Mouse (Mus musculus) ES-Bruce4 (cell line): ENCODE measurements around the gene Aunip. TPM values are rescaled to one million over a fixed set of nuclear protein-coding genes. Genes with fewer than 3 reads are reported as not detected.

Experiments
- H3K27ac ChIP-seq: 2 replicates; pipeline ENCODE4 v1.5.1; 2012; ENCODE audit warnings: low read length, inconsistent platforms; ENCODE audit not compliant: insufficient read depth
- H3K27me3 ChIP-seq: 2 replicates; pipeline ENCODE4 v1.6.1; 2012; ENCODE audit warnings: mild to moderate bottlenecking, low read length, inconsistent platforms; ENCODE audit not compliant: control insufficient read depth, poor library complexity, insufficient read depth, severe bottlenecking
- H3K36me3 ChIP-seq: 2 replicates; pipeline ENCODE4 v1.6.1; 2012; ENCODE audit warnings: inconsistent platforms, mild to moderate bottlenecking, low read length, moderate library complexity; ENCODE audit not compliant: control insufficient read depth, poor library complexity, insufficient read depth, severe bottlenecking
- H3K4me1 ChIP-seq: one replicate; pipeline ENCODE4 v1.8.1; 2011; ENCODE audit warnings: low read length; ENCODE audit not compliant: control insufficient read depth, insufficient read depth
- H3K4me3 ChIP-seq: 2 replicates; pipeline ENCODE4 v1.5.1; 2011; ENCODE audit warnings: low read depth, mild to moderate bottlenecking, low read length
- H3K9ac ChIP-seq: 2 replicates; pipeline ENCODE4 v1.6.1; 2012; ENCODE audit warnings: low read depth, mild to moderate bottlenecking, inconsistent platforms; ENCODE audit not compliant: poor library complexity, severe bottlenecking
- H3K9me3 ChIP-seq: replicated peaks from 2 replicates; pipeline ENCODE4 v1.6.1; 2012; ENCODE audit warnings: mild to moderate bottlenecking, low read length, inconsistent platforms; ENCODE audit not compliant: control insufficient read depth, poor library complexity, insufficient read depth, severe bottlenecking
- CTCF ChIP-seq: IDR thresholded peaks from one replicate; pipeline ENCODE4 v1.8.1; 2011; ENCODE audit warnings: low read depth, low read length
- EP300 ChIP-seq: IDR thresholded peaks from 2 replicates; pipeline ENCODE4 v1.6.1; 2011; ENCODE audit warnings: low read depth, low read length; ENCODE audit not compliant: insufficient read depth
- POLR2A ChIP-seq: IDR thresholded peaks from one replicate; pipeline ENCODE4 v1.8.1; 2011; ENCODE audit warnings: low read length; ENCODE audit not compliant: insufficient read depth
- polyA plus RNA-seq: library from polyadenylated mRNA; stranded (reverse); fragments of >200 nt; gene quantifications from 2 replicates; pipeline ENCODE4 v1.2.4, GENCODE M21; 2011; ENCODE audit warnings: low read depth; ENCODE audit not compliant: missing spikeins, insufficient read depth, insufficient read length

Aunip gene
- polyA plus RNA-seq, 1 experiment: 38.3 TPM

DNA sequence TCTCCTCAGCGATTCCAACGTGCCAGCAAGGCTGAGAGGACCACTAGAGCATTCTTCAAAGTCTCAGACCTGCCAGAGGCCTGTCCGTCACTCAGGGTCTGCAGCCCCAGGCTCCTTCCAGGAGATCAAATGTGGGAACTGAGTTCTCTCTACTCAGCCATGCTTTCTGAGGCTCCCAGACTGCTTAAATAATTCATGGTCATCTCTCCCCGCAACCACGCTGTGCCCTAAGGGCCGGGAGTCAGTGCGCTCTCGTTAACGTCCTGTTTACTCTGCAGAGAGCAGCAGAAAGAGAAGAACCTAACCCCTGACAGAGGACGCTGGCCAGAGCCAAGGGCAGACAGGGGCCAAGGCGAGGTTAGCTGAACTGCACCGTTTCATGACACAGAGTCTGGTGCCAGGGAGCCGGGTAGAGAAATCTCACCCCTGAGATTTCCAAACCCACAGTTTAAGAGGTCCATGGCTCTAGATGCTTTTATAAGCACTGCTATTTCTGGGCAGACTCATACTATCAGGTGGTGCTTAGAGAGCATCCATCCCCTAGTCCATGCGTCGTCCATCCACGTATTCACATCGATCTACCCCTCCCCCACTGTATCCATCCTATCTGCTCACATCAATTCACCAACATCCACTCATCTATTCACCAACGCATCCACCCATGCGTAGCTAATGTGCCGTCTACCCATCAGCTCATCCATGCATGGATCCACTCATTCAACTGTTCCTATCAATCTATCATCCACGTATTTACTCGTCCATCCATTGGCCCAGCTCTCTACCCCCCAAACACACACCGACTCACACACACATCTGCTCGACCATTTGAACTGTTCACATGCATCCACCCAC, 61.9 kb downstream of the Aunip start:
- no peak overlapping the region for H3K27ac ChIP-seq
- TF ChIP-seq CTCF (no peak), POLR2A (no peak), EP300 (no peak)
- H3K36me3 ChIP-seq: no peaks in the 10 kb centered on the region
- H3K4me3 ChIP-seq: no peak overlapping the region
- no peak overlapping the region for H3K9ac ChIP-seq
- no peaks in the 10 kb centered on the region for H3K9me3 ChIP-seq
- H3K4me1 ChIP-seq: no peaks in the 10 kb centered on the region
- H3K27me3 ChIP-seq: no peaks in the 10 kb centered on the region

Other genes starting within 250 kb of the Aunip start
- gene Pdik1l, start 223.1 kb upstream of the Aunip start, polyA plus RNA-seq: 12.0 and 14.1 TPM in 2 replicates
- gene Trim63, start 195.9 kb upstream of the Aunip start, polyA plus RNA-seq: 5.4 and 7.4 TPM in 2 replicates
- 3.9 and 4.9 TPM in 2 replicates for gene Slc30a2, start 167.8 kb upstream of the Aunip start, polyA plus RNA-seq
- 3.3 and 3.9 TPM in 2 replicates for gene Extl1, start 127.1 kb upstream of the Aunip start, polyA plus RNA-seq
- gene Pafah2, start 114.7 kb upstream of the Aunip start, polyA plus RNA-seq: 16.4 and 16.5 TPM in 2 replicates
- gene Stmn1, start 42.7 kb upstream of the Aunip start, polyA plus RNA-seq: 266 and 270 TPM in 2 replicates
- gene Paqr7, start 14.3 kb upstream of the Aunip start, polyA plus RNA-seq: 1.5 and 3.4 TPM in 2 replicates
- gene Mtfr1l, start 24.4 kb downstream of the Aunip start, polyA plus RNA-seq: 50.5 and 51.9 TPM in 2 replicates
- 21.6 and 23.0 TPM in 2 replicates for gene Selenon, start 41.2 kb downstream of the Aunip start, polyA plus RNA-seq
- gene Man1c1, start 193.3 kb downstream of the Aunip start, polyA plus RNA-seq: 7.1 and 9.0 TPM in 2 replicates